In the genomic region with DNA sequence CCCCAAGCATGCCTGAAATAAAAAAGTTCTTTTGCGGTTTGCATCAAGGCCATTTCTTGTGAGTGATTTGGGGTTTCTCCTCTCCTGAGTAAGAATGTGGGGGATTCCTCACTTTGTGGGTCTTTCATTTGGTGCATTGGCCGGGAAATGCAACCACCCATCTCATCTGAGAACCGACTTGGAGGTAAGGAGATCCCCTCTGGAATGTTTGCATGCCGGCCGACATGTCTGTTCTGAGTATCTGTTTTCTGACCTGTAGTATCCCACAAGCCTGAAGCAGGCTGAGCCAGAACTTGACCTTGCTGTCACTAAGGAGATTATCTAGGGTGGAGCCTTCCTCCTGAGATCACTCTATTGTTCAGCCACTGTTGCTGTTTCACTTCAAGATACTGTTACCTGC, we compare ENCODE assay signal across 3 mouse cellular contexts.
DNase-seq lines count a peak whose midpoint lies in the region; TF ChIP-seq lines count a peak whose summit lies in the region.
"Not testable (repeated sequence)": the region's sequence is repeated elsewhere in the genome, so short reads cannot be mapped to it uniquely, and the experiment has no call there.

No protein-coding gene starts in this region.

- H3K27me3 ChIP-seq in MEL (ENCODE audit: control insufficient read depth in 1 of 2, insufficient read depth in 2 of 2, low read length in 2 of 2), result not testable (repeated sequence)

- TF ChIP-seq RAD21 in MEL (IDR thresholded peaks at IDR 0.05; ENCODE audit: low read depth, low read length), result not testable (repeated sequence)

- not testable (repeated sequence) for H3K4me3 ChIP-seq in MEL (ENCODE audit: control insufficient read depth in 1 of 2, insufficient read depth in 1 of 2, low read depth in 2 of 2, low read length in 2 of 2)

- TF ChIP-seq EP300 in MEL (IDR thresholded peaks at IDR 0.05; ENCODE audit: low read depth in 1 of 2, low read length in 2 of 2), result not testable (repeated sequence)

- not testable (repeated sequence) for H3K36me3 ChIP-seq in MEL (ENCODE audit: control insufficient read depth in 1 of 2, insufficient read depth in 2 of 2, low read length in 2 of 2)

- not testable (repeated sequence) for H3K4me1 ChIP-seq in MEL (ENCODE audit: control insufficient read depth in 1 of 2, insufficient read depth in 2 of 2, low read length in 2 of 2)

- H3K79me2 ChIP-seq in MEL (ENCODE audit: control insufficient read depth, insufficient read depth, low read length, poor library complexity), result not testable (repeated sequence)

- not testable (repeated sequence) for TF ChIP-seq CTCF in MEL (IDR thresholded peaks at IDR 0.05 in 2 of 3, conservative IDR thresholded peaks at IDR 0.05 in 1 of 3; ENCODE audit: control insufficient read depth in 1 of 3, insufficient read depth in 1 of 3, low read depth in 2 of 3, low read length in 3 of 3, poor library complexity in 1 of 3, severe bottlenecking in 1 of 3)

- peak; percentile 0 for DNase-seq in MEL (ENCODE audit: low read depth, low spot score)
- DNase-seq in ZHBTc4 (ENCODE audit: low read depth, low spot score), result peak; percentile 0
- peak; percentile 1 for DNase-seq in adrenal gland, postnatal 14 days

- H3K9me3 ChIP-seq in MEL (replicated peaks; ENCODE audit: insufficient read depth, low read length), result not testable (repeated sequence)

- H3K27ac ChIP-seq in MEL (ENCODE audit: control insufficient read depth, low read depth, low read length), result not testable (repeated sequence)

- TF ChIP-seq POLR2A in MEL (IDR thresholded peaks at IDR 0.05; ENCODE audit: control insufficient read depth in 1 of 2, insufficient read depth in 1 of 2, low read depth in 1 of 2, low read length in 2 of 2, poor library complexity in 1 of 2), result not testable (repeated sequence)

- not testable (repeated sequence) for H3K9ac ChIP-seq in MEL (ENCODE audit: control insufficient read depth, low read depth, low read length, poor library complexity, severe bottlenecking)
